Mouse (Mus musculus) spleen, postnatal 36 days (tissue): ENCODE data around the gene Lipe.

Source experiments
- DNase-seq, 2 experiments: peaks; one replicate each; pipeline ENCODE4 v3.0.0; 2022; ENCODE audit warnings: low spot score in 2 of 2, mixed read lengths in 1 of 2

The Lipe gene

GRCm38 (mm10) chr7:25363151-25363550, 35.4 kb downstream of the Lipe start:
- DNase-seq = no peak

- DNase-seq = no peak
These were observed 39.7 kb downstream of the Lipe start for GRCm38 (mm10) chr7:25358721-25359206.

- no peak for DNase-seq
These were observed 49.6 kb downstream of the Lipe start for GRCm38 (mm10) chr7:25348861-25349260.

- DNase-seq = no peak
These were observed 57.3 kb downstream of the Lipe start for GRCm38 (mm10) chr7:25341000-25341784.

GRCm38 (mm10) chr7:25339329-25339728, 59.2 kb downstream of the Lipe start:
- no peak for DNase-seq

- DNase-seq = no peak
These were observed 64.0 kb downstream of the Lipe start for GRCm38 (mm10) chr7:25334472-25334871.

DNA sequence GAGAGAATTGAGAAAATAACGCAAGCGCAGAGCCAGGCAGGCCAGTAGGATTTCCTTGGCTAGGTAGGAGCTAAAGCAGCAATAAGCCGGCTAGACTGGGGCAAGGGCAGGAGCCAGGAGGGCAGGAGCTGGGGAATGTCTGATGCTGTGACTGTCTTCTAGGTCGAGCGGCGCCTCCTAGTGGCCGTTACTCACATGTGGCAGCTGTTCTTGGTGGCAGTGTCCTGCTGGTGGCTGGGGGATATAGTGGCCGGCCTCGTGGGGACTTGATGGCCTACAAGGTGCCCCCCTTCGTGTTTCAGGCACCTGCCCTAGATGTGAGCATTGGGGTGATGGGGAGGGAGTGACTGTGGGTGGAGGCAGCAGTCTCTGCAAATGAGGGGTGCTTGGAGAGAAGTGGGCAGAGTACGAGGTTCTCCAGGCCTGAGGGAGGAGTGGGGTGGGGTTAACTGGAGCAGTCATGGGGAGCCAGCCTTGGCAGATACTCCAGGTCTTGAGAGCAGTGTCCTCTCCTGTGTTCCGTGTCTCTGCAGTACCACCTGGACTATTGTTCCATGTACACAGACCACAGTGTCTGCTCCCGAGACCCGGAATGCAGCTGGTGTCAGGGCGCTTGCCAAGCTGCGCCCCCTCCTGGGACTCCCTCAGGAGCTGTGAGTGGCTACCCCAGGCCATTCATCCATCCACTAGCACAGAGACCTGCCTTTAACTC, 64.8 kb downstream of the Lipe start:
- DNase-seq = peak; percentile 68 to 70
